Mouse (Mus musculus) bone marrow, adult 2 months (tissue): ENCODE measurements around the gene Mst1r. TPM values are rescaled to one million over a fixed set of nuclear protein-coding genes. Genes with fewer than 3 reads are reported as not detected.

Source experiments
- H3K27ac ChIP-seq: fragments of 200-500 bp; 2 replicates; pipeline ENCODE4 v1.5.1; 2012; ENCODE audit warnings: low read depth, mild to moderate bottlenecking, control low read depth, inconsistent platforms, low read length; ENCODE audit not compliant: control insufficient read depth, poor library complexity, insufficient read depth
- H3K4me1 ChIP-seq: fragments of 200-500 bp; 2 replicates; pipeline ENCODE4 v1.6.1; 2011; ENCODE audit warnings: low read length; ENCODE audit not compliant: control insufficient read depth, insufficient read depth
- H3K4me3 ChIP-seq: fragments of 200-500 bp; replicated peaks from 2 replicates; pipeline ENCODE3; 2011; ENCODE audit warnings: mild to moderate bottlenecking, low read depth, low read length, control low read depth; ENCODE audit not compliant: control insufficient read depth
- CTCF ChIP-seq: fragments of 200-500 bp; IDR thresholded peaks from 2 replicates; pipeline ENCODE4 v1.5.1; 2011; ENCODE audit warnings: low read length, control low read depth; ENCODE audit not compliant: control insufficient read depth, insufficient read depth
- POLR2A ChIP-seq: fragments of 200-500 bp; IDR thresholded peaks from 2 replicates; pipeline ENCODE4 v1.6.1; 2011; ENCODE audit warnings: low read depth, mild to moderate bottlenecking, control low read depth, low read length, borderline replicate concordance; ENCODE audit not compliant: control insufficient read depth
- WGBS: fragments of 180-500 bp; shearing (Covaris S2); methylation state at CpG from one replicate; pipeline ENCODE4 v1.1.7; 2018; 5-methylcytosine and 5-hydroxymethylcytosine counted together
- polyA plus RNA-seq: library from polyadenylated mRNA; stranded (reverse); fragments of >200 nt; gene quantifications from 2 replicates; pipeline ENCODE4 v1.2.4, GENCODE M21; 2011; ENCODE audit warnings: low replicate concordance; ENCODE audit not compliant: missing spikeins, insufficient read depth, insufficient read length

Gene Mst1r
- polyA plus RNA-seq, 1 experiment = 0.75 TPM

GRCm38 (mm10) chr9:107963700-107964099 is 57.0 kb downstream of the Mst1r start:
- TF ChIP-seq POLR2A (no peak), CTCF (peak; percentile 96)
- WGBS = 8% methylated on average over 5 of the region's 5 CpGs
- Histone ChIP-seq H3K4me3 (no peak overlapping the region), H3K4me1 (peaks cover 2% of the 10 kb centered on the region; the same call in 1 of the 2 replicates), H3K27ac (no peak overlapping the region)

- Histone ChIP-seq H3K4me3 (no peak overlapping the region), H3K27ac (no peak overlapping the region), H3K4me1 (peaks cover 2% of the 10 kb centered on the region; the same call in 1 of the 2 replicates)
- TF ChIP-seq POLR2A (no peak), CTCF (no peak)
- 94% methylated on average over 9 of the region's 9 CpGs for WGBS
Measured at GRCm38 (mm10) chr9:107964681-107965080, 58.0 kb downstream of the Mst1r start.

GRCm38 (mm10) chr9:107966676-107967075 is 60.0 kb downstream of the Mst1r start:
- WGBS = 37% methylated on average over 10 of the region's 10 CpGs
- H3K27ac ChIP-seq = no peak overlapping the region
- TF ChIP-seq CTCF = no peak
- no peak for TF ChIP-seq POLR2A
- H3K4me1 ChIP-seq = peaks cover 2% of the 10 kb centered on the region
- H3K4me3 ChIP-seq = no peak overlapping the region

- Histone ChIP-seq H3K27ac (no peak overlapping the region), H3K4me3 (no peak overlapping the region), H3K4me1 (peaks cover 2% of the 10 kb centered on the region)
- TF ChIP-seq CTCF = no peak
- no peak for TF ChIP-seq POLR2A
- 88% methylated on average over 6 of the region's 6 CpGs for WGBS
Measured at GRCm38 (mm10) chr9:107967437-107967836, 60.8 kb downstream of the Mst1r start.

GRCm38 (mm10) chr9:107968531-107968930 is 61.9 kb downstream of the Mst1r start:
- H3K27ac ChIP-seq = no peak overlapping the region
- H3K4me1 ChIP-seq = peaks cover 4% of the 10 kb centered on the region
- no peak overlapping the region for H3K4me3 ChIP-seq
- TF ChIP-seq POLR2A (no peak), CTCF (no peak)
- 89% methylated on average over 7 of the region's 7 CpGs for WGBS

Other genes with a start within 250 kb of the Mst1r start
- 1.8 and 4.7 TPM in 2 replicates for gene Slc38a3, start 237.3 kb upstream of the Mst1r start, polyA plus RNA-seq
- not detected in 2 replicates for gene Gnat1, start 227.2 kb upstream of the Mst1r start, polyA plus RNA-seq
- 3.6 and 5.0 TPM in 2 replicates for gene Sema3f, start 196.4 kb upstream of the Mst1r start, polyA plus RNA-seq
- 97.6 and 118 TPM in 2 replicates for gene Rbm5, start 135.9 kb upstream of the Mst1r start, polyA plus RNA-seq
- 78.4 and 110 TPM in 2 replicates for gene Rbm6, start 33.6 kb upstream of the Mst1r start, polyA plus RNA-seq
- 6.3 and 12.9 TPM in 2 replicates for gene Mon1a, start 18.7 kb upstream of the Mst1r start, polyA plus RNA-seq
- gene Actl11, start 21.6 kb downstream of the Mst1r start, polyA plus RNA-seq = not detected in 2 replicates
- 0.87 TPM in 1 of 2 replicates, not detected in the other for gene Camkv, start 28.8 kb downstream of the Mst1r start, polyA plus RNA-seq
- 27.0 and 30.0 TPM in 2 replicates for gene Traip, start 43.3 kb downstream of the Mst1r start, polyA plus RNA-seq
- 138 and 310 TPM in 2 replicates for gene Uba7, start 68.6 kb downstream of the Mst1r start, polyA plus RNA-seq
- 4.7 TPM in 1 of 2 replicates, not detected in the other for gene Gm20661, start 76.2 kb downstream of the Mst1r start, polyA plus RNA-seq
- gene Inka1, start 79.0 kb downstream of the Mst1r start, polyA plus RNA-seq = 27.9 and 32.3 TPM in 2 replicates
- gene Cdhr4, start 85.6 kb downstream of the Mst1r start, polyA plus RNA-seq = 10.6 and 23.4 TPM in 2 replicates
- not detected in 2 replicates for gene Gm20662, start 89.5 kb downstream of the Mst1r start, polyA plus RNA-seq
- gene Ip6k1, start 95.6 kb downstream of the Mst1r start, polyA plus RNA-seq = 54.3 and 99.5 TPM in 2 replicates
- gene Gmppb, start 142.4 kb downstream of the Mst1r start, polyA plus RNA-seq = 9.9 and 17.9 TPM in 2 replicates
- 1.0 and 1.6 TPM in 2 replicates for gene Amigo3, start 146.3 kb downstream of the Mst1r start, polyA plus RNA-seq
- 2.0 and 10.1 TPM in 2 replicates for gene Mst1, start 173.6 kb downstream of the Mst1r start, polyA plus RNA-seq
- gene Rnf123, start 176.5 kb downstream of the Mst1r start, polyA plus RNA-seq = 296 and 393 TPM in 2 replicates
- gene Apeh, start 187.7 kb downstream of the Mst1r start, polyA plus RNA-seq = 159 and 206 TPM in 2 replicates